Mouse (Mus musculus) hindbrain, embryonic 11.5 days (tissue): ENCODE measurements at regions not wholly inside any gene's neighbourhood (a gene's known extent, or its start where the extent isn't known, plus 50 kb on each side); places are given as distances from the start of the nearest gene placed in this dataset.
"Not testable (repeated sequence)": the region's sequence is repeated elsewhere in the genome, so short reads cannot be mapped to it uniquely, and the experiment has no call there.

Experiments
- ATAC-seq: fragments of 200-750 bp; cut with Nextera tagmentation; 2 replicates; pipeline ENCODE4 v1.8.0; 2017; ENCODE audit warnings: mild to moderate bottlenecking, moderate TSS enrichment, moderate library complexity; ENCODE audit not compliant: low FRiP score
- DNase-seq: peaks from one replicate; pipeline ENCODE4 v3.0.0-alpha.2; 2015; ENCODE audit warnings: low spot score
- H3K27ac ChIP-seq: fragments of 300-500 bp; sonication (generic); 2 replicates; pipeline ENCODE4 v1.5.1; 2014; ENCODE audit warnings: mild to moderate bottlenecking, low read depth, low read length
- H3K27me3 ChIP-seq: fragments of 300-500 bp; sonication (generic); 2 replicates; pipeline ENCODE4 v1.6.1; 2014; ENCODE audit warnings: mild to moderate bottlenecking, low read length, moderate library complexity, mixed read lengths; ENCODE audit not compliant: control insufficient read depth, insufficient read depth
- H3K36me3 ChIP-seq: fragments of 300-500 bp; sonication (generic); 2 replicates; pipeline ENCODE4 v1.6.1; 2014; ENCODE audit warnings: mild to moderate bottlenecking, low read length, moderate library complexity, mixed read lengths; ENCODE audit not compliant: control insufficient read depth, insufficient read depth
- H3K4me1 ChIP-seq: fragments of 300-500 bp; sonication (generic); replicated peaks from 2 replicates; pipeline ENCODE4 v1.6.1; 2014; ENCODE audit warnings: low read length, mixed read lengths; ENCODE audit not compliant: control insufficient read depth, insufficient read depth
- H3K4me2 ChIP-seq: fragments of 300-500 bp; sonication (generic); replicated peaks from 2 replicates; pipeline ENCODE4 v1.6.1; 2014; ENCODE audit warnings: mild to moderate bottlenecking, low read depth, low read length
- H3K4me3 ChIP-seq: fragments of 300-500 bp; sonication (generic); 2 replicates; pipeline ENCODE4 v1.5.1; 2014; ENCODE audit warnings: low read depth, low read length
- H3K9ac ChIP-seq: fragments of 300-500 bp; sonication (generic); 2 replicates; pipeline ENCODE4 v1.6.1; 2014; ENCODE audit warnings: low read depth, low read length
- H3K9me3 ChIP-seq: fragments of 300-500 bp; sonication (generic); 2 replicates; pipeline ENCODE4 v1.6.1; 2016; ENCODE audit warnings: low read length; ENCODE audit not compliant: control insufficient read depth
- WGBS: fragments of 180-500 bp; shearing (Covaris S2); extraction: QIAGEN DNeasy Blood & Tissue Kit; methylation state at CpG from one replicate; pipeline ENCODE4 v1.1.7; 2014; 5-methylcytosine and 5-hydroxymethylcytosine counted together

DNA sequence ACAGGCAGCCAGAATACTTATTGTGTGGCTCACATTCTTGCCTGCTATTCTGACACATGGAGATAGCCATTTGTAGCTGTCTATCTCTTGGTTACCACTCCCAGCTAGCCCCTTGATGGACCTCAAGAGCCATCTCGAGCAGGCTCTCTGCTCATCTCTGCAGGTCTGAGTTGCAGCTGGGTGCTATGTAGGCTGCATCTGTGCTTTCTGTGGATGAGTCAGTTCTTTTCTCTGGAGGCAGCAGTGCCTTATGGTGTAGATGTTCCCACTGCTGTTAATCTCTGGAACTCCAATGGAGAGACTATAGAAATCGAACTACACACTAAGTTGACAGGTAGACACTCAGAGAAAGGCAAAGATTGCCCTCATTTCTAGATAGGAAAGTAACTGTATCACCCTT is 106.3 kb downstream of the AI429214 start:
- Histone ChIP-seq H3K4me1 (no peaks in the 10 kb centered on the region), H3K4me2 (no peak overlapping the region), H3K9me3 (no peaks in the 10 kb centered on the region), H3K4me3 (no peak overlapping the region), H3K9ac (no peak overlapping the region), H3K27me3 (no peaks in the 10 kb centered on the region), H3K36me3 (no peaks in the 10 kb centered on the region), H3K27ac (no peak overlapping the region)
- DNase-seq (no peak), ATAC-seq (no peak)
- WGBS: 80% methylated on average over 2 of the region's 2 CpGs

GRCm38 (mm10) chr8:37112386-37112785 is 119.0 kb downstream of the AI429214 start:
- H3K27ac ChIP-seq, H3K9ac ChIP-seq, H3K4me3 ChIP-seq, H3K36me3 ChIP-seq, H3K27me3 ChIP-seq, H3K4me2 ChIP-seq, H3K9me3 ChIP-seq, H3K4me1 ChIP-seq, DNase-seq, ATAC-seq: not testable (repeated sequence)

- Histone ChIP-seq H3K4me1 (no peaks in the 10 kb centered on the region), H3K9me3 (no peaks in the 10 kb centered on the region), H3K27me3 (no peaks in the 10 kb centered on the region), H3K9ac (no peak overlapping the region), H3K36me3 (no peaks in the 10 kb centered on the region), H3K4me2 (no peak overlapping the region), H3K4me3 (no peak overlapping the region), H3K27ac (no peak overlapping the region)
- DNase-seq (no peak), ATAC-seq (no peak)
Measured at GRCm38 (mm10) chr8:37125834-37126233, 132.4 kb downstream of the AI429214 start.

DNA sequence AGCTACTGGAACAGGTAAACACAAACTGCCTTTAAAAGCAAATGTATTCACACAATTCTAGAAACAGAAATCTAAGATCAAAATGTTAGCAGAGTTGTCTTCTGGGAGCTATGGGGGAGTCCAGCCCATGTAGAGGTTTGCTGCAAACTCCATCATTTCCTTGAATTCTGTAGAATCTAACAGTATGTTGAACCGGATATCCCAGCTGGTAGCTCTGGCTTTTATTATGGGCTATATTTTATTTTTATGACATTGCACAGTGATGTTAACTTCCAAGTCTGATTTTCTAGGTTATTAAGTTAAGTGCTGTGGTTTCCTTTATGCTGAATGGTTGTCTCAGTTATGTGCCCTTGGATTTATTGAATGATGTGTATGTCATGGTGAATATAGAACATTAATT is 136.3 kb downstream of the AI429214 start:
- Histone ChIP-seq H3K9me3 (no peaks in the 10 kb centered on the region), H3K4me2 (no peak overlapping the region), H3K9ac (no peak overlapping the region), H3K27me3 (no peaks in the 10 kb centered on the region), H3K4me3 (no peak overlapping the region), H3K27ac (no peak overlapping the region), H3K4me1 (no peaks in the 10 kb centered on the region), H3K36me3 (no peaks in the 10 kb centered on the region)
- no peak for ATAC-seq
- WGBS: 83% methylated on average over 1 of the region's 1 CpGs
- no peak for DNase-seq

DNA sequence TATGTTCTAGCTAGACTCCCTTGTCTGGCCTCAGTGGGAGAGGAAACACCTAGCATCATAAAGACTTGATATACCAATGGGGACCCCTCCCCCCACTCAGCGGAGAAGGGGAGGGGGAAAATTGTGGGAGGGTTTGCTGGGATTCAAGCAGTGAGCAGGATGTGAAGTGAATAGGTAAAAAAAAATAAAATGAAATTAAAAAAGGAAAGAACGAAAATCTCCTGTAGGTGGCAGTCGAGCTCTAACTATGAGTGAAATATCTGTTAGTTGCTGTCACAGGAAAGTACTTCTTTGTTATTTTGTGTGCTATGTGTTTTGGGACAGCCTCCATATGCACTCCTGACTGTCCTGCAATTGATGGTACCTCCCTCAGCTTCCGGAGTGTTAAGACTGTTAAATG is 138.6 kb downstream of the AI429214 start:
- Histone ChIP-seq H3K4me3 (no peak overlapping the region), H3K4me2 (no peak overlapping the region), H3K36me3 (no peaks in the 10 kb centered on the region), H3K27me3 (no peaks in the 10 kb centered on the region), H3K27ac (no peak overlapping the region), H3K9me3 (no peaks in the 10 kb centered on the region), H3K9ac (no peak overlapping the region), H3K4me1 (no peaks in the 10 kb centered on the region)
- WGBS: 19% methylated on average over 4 of the region's 4 CpGs
- ATAC-seq (no peak; the same call in 1 of the 2 replicates), DNase-seq (peak; percentile 65)

- Histone ChIP-seq H3K9me3 (no peaks in the 10 kb centered on the region), H3K27me3 (no peaks in the 10 kb centered on the region), H3K9ac (no peak overlapping the region), H3K4me1 (no peaks in the 10 kb centered on the region), H3K4me2 (no peak overlapping the region), H3K27ac (no peak overlapping the region), H3K4me3 (no peak overlapping the region), H3K36me3 (no peaks in the 10 kb centered on the region)
- DNase-seq (no peak), ATAC-seq (no peak)
- 81% methylated on average over 8 of the region's 8 CpGs for WGBS
Measured at GRCm38 (mm10) chr8:37134192-37134964, 141.0 kb downstream of the AI429214 start.

DNA sequence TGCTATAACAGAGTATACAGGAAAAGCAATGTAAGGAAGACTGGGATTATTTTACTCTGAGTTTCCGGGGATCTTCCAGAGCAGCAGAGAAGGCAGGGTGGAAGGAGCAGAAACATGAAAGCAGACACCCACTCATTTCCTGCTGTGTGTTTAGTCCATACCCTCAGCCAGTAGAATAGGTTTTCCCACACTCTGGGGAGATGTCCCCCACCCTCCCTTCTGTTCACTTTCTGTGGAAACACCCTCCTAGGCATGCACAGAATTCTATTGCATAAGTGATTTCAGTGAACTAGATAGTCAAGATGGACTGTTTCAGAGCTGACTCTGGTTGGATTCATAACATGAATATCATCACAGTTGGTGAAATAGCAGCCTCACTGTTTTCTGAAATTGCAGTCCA is 156.9 kb downstream of the AI429214 start:
- Histone ChIP-seq H3K4me1 (no peaks in the 10 kb centered on the region), H3K4me3 (no peak overlapping the region), H3K9ac (no peak overlapping the region), H3K27me3 (no peaks in the 10 kb centered on the region), H3K4me2 (no peak overlapping the region), H3K9me3 (no peaks in the 10 kb centered on the region), H3K27ac (no peak overlapping the region), H3K36me3 (no peaks in the 10 kb centered on the region)
- WGBS: 74% methylated on average over 1 of the region's 1 CpGs
- no peak for ATAC-seq
- no peak for DNase-seq

GRCm38 (mm10) chr8:37154361-37154760 is 161.0 kb downstream of the AI429214 start:
- DNase-seq (no peak), ATAC-seq (no peak)
- 93% methylated on average over 7 of the region's 7 CpGs for WGBS
- Histone ChIP-seq H3K9ac (no peak overlapping the region), H3K36me3 (no peaks in the 10 kb centered on the region), H3K4me3 (no peak overlapping the region), H3K9me3 (no peaks in the 10 kb centered on the region), H3K27ac (no peak overlapping the region), H3K27me3 (no peaks in the 10 kb centered on the region), H3K4me1 (no peaks in the 10 kb centered on the region), H3K4me2 (no peak overlapping the region)

GRCm38 (mm10) chr8:37154946-37155345 is 161.5 kb downstream of the AI429214 start:
- WGBS: 89% methylated on average over 8 of the region's 8 CpGs
- Histone ChIP-seq H3K4me1 (no peaks in the 10 kb centered on the region), H3K9ac (no peak overlapping the region), H3K27me3 (no peaks in the 10 kb centered on the region), H3K4me3 (no peak overlapping the region), H3K9me3 (no peaks in the 10 kb centered on the region), H3K27ac (no peak overlapping the region), H3K36me3 (no peaks in the 10 kb centered on the region), H3K4me2 (no peak overlapping the region)
- DNase-seq (no peak), ATAC-seq (no peak)
